Mouse (Mus musculus): Measurements from ENCODE around the gene H2afv. TPM values are rescaled to one million over a fixed set of nuclear protein-coding genes. Genes with fewer than 3 reads are reported as not detected.
A peak's percentile ranks its signal among the peaks of the same experiment; 100 is the strongest.
"Not testable (repeated sequence)": the region's sequence is repeated elsewhere in the genome, so short reads cannot be mapped to it uniquely, and the experiment has no call there.

The H2afv gene
- total RNA-seq, 2 experiments from 2014 or later, result 73.1 to 82.9 TPM

GRCm38 (mm10) chr11:6471493-6471892 is 27.2 kb upstream of the H2afv start:
- DNase-seq, result no peak
- intact Hi-C loops (cut with DNase I), result loop anchor here (5.0 kb wide), 1 partner anchor 76 kb away; the partner anchor contains the start of gene Ccm2

DNA sequence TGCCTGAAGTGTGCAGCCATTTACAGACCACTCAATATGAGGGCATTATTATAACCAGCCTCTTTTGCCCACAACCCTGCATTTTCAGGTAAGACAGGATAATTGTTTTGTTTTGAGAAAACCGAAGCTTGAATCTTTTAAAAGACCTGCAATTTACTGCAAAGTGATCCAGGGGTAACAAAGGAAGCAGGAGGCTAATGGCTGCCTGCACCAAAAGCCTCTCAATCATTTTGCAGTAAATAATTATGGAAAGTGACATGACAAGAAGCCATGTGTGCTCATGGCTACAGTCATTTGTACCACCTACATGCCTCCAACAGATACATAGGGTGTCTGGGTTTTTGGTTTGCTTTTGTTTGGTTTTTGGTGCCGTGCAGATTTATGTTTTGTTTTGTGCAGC is 26.8 kb upstream of the H2afv start:
- intact Hi-C loops (cut with DNase I), result loop anchor here (5.0 kb wide), 1 partner anchor 76 kb away; the partner anchor contains the start of gene Ccm2
- no peak for DNase-seq

GRCm38 (mm10) chr11:6468541-6468940 is 24.3 kb upstream of the H2afv start:
- no peak for DNase-seq
- intact Hi-C loops (cut with DNase I), result no loop called here

GRCm38 (mm10) chr11:6465122-6465521 is 20.9 kb upstream of the H2afv start:
- intact Hi-C loops (cut with DNase I), result no loop called here
- DNase-seq, result peak; percentile 59 to 78

DNA sequence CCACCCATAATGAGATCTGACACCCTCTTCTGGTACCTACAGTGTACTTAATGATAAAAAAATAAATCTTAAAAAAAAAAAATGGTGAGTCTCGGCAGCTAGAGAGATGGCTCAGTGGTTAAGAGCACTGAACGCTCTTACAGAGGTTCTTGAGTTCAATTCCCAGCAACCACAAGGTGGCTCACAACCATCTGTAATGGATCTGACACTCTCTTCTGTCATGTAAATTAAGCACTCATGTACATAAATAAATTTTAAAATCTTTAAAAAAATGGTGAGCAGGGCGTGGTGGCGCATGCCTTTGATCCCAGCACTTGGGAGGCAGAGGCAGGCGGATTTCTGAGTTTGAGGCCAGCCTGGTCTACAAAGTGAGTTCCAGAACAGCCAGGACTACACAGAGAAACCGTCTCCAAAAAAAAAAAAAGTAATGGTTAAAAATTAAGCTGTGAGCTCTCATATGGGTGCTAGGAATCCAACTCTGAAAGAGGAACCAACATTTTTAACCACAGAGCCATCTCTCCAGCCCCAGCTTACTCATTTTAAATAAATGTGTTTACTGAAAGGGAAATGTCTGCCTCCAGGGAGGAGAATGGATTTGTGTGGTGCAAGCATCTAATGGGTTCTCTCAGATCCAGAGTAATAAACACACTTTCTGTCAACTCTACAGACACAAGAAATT is 19.1 kb upstream of the H2afv start:
- intact Hi-C loops (cut with DNase I), result no loop called here
- DNase-seq, result no peak

DNA sequence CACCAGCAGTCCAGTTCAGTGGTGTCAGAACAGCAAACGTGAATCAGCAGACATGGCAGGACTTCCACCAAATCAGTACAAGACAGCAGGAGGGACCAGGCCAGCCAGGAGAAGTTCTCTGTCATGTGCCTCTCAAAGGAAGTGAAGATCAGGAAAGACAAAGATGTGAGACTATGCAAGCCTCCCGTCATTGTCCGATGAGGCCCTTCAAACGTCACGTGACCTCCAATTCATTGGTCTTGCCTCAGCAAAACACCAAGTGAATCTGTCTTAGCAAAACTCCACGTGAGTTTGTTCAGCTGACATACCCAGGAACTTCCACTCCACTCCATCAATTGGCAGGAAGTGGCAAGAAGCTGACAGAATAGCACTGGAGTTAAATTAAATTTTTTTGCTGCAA is 11.8 kb upstream of the H2afv start:
- DNase-seq, result no peak
- intact Hi-C loops (cut with DNase I), result no loop called here

GRCm38 (mm10) chr11:6448155-6448554 is 3.9 kb upstream of the H2afv start:
- DNase-seq; intact Hi-C loops (cut with DNase I): not testable (repeated sequence)

DNA sequence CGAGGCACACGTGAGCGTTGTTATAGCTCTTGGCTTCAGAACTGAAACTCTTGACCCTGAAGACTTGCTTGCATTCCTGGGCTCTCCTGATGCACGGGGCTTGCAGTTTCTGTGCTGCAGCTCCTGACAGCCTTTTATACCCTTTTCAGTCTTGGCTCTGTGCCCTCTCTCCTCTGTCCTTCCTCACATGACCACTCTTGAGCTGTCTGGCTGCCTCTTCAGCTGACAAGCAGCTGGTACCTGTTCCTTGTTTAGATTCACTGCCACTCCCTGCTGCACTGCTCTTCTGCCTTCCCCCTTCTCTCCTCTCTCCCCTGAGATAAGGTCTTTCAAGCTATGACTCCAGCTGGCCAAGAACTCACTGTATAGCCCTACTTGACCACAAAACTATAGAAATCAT is 3.2 kb upstream of the H2afv start:
- no peak for DNase-seq
- intact Hi-C loops (cut with DNase I), result no loop called here

DNA sequence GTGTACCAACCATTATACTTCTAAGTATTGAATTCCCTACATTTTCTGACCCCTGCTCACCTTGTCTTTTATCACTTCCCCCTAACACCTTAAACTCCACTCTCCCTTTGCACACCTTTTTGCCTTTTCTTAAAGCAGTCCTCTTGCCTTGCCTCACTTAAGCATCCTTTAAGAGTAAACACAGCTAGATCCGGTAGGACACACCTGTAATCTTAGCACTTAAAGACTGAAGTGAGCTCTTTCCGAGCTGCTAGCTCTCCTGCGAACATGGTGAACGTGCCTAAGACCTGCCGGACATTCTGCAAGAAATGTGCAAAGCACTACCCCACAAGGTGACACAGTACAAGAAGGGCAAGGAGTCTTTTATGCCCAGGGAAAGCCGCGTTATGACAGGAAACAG is 1.7 kb upstream of the H2afv start:
- intact Hi-C loops (cut with DNase I), result no loop called here

GRCm38 (mm10) chr11:6445441-6445840 is 1.2 kb upstream of the H2afv start:
- no peak for DNase-seq
- intact Hi-C loops (cut with DNase I), result no loop called here

More for the DNA sequence above, 1.7 kb upstream of the H2afv start:
- no peak for DNase-seq

GRCm38 (mm10) chr11:6443727-6444076 is 541 bp downstream of the H2afv start:
- intact Hi-C loops (cut with DNase I), result no loop called here
- DNase-seq, result no peak

GRCm38 (mm10) chr11:6443102-6443501 is 1.1 kb downstream of the H2afv start:
- DNase-seq, result no peak
- intact Hi-C loops (cut with DNase I), result no loop called here

GRCm38 (mm10) chr11:6442566-6442965 is 1.7 kb downstream of the H2afv start:
- intact Hi-C loops (cut with DNase I), result no loop called here
- DNase-seq, result no peak

DNA sequence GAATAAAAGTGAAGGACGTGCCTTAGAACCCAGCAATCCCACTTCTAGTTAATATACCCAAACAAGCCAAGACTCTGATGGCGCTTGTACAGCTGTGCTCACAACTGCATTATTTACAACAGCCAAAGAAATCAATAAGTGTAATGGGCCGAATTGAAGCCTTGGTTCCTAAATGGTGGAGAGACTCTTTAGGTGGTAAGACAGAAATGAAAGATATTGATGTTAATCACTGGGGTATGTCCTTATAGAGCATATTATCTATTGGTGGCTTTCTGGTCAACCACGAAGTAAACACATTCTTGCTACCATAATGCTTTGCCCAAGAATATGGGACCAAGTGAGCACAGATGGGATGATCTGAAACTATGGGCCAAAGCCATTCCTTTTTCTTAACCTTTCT is 4.1 kb downstream of the H2afv start:
- no peak for DNase-seq
- intact Hi-C loops (cut with DNase I), result no loop called here

GRCm38 (mm10) chr11:6437667-6438066 is 6.6 kb downstream of the H2afv start:
- DNase-seq, result no peak
- intact Hi-C loops (cut with DNase I), result no loop called here

- intact Hi-C loops (cut with DNase I), result no loop called here
- DNase-seq, result peak; percentile 34 to 61
These were observed 7.8 kb downstream of the H2afv start for GRCm38 (mm10) chr11:6436442-6436841.

GRCm38 (mm10) chr11:6430186-6430585 is 14.1 kb downstream of the H2afv start:
- no peak for DNase-seq
- intact Hi-C loops (cut with DNase I), result no loop called here

DNA sequence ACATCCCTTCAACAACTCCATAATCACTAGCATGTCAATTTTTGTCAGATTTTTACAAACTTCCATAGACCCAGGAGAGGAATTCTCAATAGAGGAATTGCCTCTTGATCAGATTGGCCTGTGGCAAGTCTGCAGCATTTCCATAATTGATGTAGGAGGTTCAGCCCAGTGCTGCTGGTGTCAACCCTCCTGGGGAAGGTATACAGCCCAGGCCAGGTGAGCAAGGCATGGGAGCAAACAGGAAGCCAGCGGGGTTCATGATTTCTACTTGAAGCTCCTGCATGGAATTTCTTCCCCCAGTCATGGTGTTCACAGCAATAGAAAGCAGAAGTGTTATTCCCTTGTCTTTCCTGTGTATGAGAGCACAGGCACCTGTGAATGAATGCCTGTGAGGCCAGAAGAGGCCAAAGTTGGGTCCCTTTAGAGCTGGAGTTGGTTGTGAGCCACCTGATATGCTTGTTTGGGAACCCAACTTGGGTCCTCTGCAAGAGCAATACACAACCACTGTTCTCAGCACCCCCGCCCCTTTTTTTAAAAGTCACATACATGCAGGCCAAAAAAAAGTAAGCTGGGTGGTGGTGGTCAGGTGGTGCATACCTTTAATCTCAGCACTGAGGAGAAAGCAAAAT is 23.4 kb downstream of the H2afv start:
- no peak for DNase-seq
- intact Hi-C loops (cut with DNase I), result no loop called here

- no peak for DNase-seq
- intact Hi-C loops (cut with DNase I), result no loop called here
These were observed 23.9 kb downstream of the H2afv start for GRCm38 (mm10) chr11:6420283-6420703.

DNA sequence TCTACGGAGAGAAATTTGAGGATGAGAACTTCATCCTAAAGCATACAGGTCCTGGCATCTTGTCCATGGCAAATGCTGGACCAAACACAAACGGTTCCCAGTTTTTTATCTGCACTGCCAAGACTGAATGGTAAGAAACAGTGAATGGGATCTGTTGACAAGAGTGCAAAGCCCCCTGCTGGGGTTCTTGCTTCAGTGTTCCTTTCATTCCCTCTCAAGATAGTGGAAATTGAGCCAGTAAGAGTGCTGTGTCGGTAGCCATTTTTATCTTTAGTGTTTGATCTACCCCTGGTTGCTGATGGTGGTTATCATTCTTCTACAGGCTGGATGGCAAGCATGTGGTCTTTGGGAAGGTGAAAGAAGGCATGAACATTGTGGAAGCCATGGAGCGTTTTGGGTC is 25.1 kb downstream of the H2afv start:
- DNase-seq; intact Hi-C loops (cut with DNase I): not testable (repeated sequence)

DNA sequence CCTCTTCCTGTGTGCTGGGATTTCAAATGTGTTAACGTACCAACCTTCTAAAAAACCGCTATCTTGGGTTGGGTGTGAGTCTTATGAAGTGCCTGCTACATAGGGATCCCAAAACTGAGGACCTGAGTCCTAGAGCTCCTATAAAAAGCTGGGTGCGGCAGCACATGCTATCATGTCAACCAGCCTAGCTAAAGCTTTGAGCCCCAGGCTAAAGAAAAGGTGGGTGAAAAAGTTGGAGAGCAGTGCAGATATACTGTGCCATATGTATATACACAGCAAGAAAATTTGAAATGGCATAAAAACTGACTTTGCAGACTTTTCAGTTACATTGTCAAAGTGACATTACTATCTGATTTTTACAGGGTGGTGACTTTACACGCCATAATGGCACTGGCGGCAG is 25.5 kb downstream of the H2afv start:
- DNase-seq, result no peak
- intact Hi-C loops (cut with DNase I), result no loop called here

DNA sequence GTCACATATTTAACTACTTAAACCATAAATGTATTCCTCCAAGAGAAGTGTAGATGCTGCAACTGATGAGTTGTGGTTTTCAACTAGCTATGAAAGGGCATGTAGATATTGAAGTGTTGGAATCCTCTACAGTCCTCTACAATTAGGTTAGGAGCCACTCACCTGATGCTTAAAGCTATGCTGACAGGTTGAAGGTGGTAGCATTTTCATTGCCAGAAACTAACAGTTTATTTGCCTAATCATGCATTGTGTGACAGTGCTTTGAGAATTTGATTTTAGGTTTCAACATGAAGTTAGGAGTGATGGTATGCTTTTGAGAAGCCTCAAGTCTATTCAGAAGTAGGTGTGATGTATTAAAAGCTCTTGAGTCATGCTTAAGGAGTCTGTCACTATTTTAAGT is 26.8 kb downstream of the H2afv start:
- intact Hi-C loops (cut with DNase I), result no loop called here
- no peak for DNase-seq

DNA sequence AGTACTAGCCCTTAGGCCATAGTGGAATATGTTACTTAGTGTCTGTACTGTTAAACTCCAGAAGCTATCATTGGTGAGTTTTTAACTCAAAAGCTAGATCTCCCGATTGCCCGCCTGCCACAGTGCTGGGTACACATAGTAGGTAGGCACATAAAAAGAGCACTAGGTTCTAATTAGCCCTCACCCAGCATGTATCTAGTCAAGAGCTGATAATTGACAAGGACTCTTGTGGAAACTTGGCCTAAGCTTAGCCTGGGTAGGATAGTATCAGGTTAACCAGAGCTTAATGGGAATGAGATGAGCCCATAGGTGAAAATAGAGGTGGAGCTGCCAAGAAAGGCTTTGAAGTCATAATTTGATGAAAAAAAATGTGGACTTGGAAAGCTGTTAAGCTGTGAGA is 27.2 kb downstream of the H2afv start:
- no peak for DNase-seq
- intact Hi-C loops (cut with DNase I), result no loop called here

Measured in heart, postnatal 10 days (tissue).